Mouse (Mus musculus): ENCODE measurements around the gene Tbx20. TPM values are rescaled to one million over a fixed set of nuclear protein-coding genes. Genes with fewer than 3 reads are reported as not detected.

The Tbx20 gene
- 0.25 and 0.34 TPM in 2 replicates for polyA plus RNA-seq (2016; fragmentation: Nextera tagmentation; extraction: Ambion mirVana)

GRCm38 (mm10) chr9:24774160-24774969 is at the start of gene Tbx20:
Tbx20 (minus strand) TSS chr9:24774303.
- H3K27me3 ChIP-seq (ENCODE audit: poor library complexity, severe bottlenecking) = peaks cover 100% of the 10 kb centered on the region
- H3K9me3 ChIP-seq = no peaks in the 10 kb centered on the region
- H3K36me3 ChIP-seq (replicated peaks) = no peaks in the 10 kb centered on the region
- H3K4me3 ChIP-seq = peak within 1 kb of the TSS; percentile 50
- under 1% methylated on average over 40 of the region's 40 CpGs for WGBS
- DNase-seq (ENCODE audit: extremely low spot score, low spot score) = peak; percentile 81
- H3K4me1 ChIP-seq = peaks cover 48% of the 10 kb centered on the region
- peak within 1 kb of the TSS; percentile 15; the same call in 1 of the 2 replicates for H3K27ac ChIP-seq

DNA sequence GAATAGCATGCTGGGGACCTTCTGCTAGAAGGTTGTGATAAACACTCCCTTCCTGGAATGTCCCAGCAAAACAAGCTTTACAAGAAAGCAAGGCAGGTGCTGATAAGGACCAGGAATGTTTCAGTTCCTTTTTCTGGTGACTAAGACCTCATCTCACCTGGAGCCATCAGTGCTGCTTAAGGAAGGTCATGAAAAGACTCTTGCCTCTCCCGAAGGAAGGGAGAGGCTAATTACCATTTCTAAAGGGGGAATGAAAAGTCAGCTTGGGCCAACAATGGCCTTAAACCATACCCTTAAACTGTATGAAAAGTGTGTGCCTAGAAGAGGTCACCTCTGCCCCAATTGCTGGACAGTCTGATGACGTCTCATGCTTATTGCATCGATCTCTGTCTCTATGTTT is 44.4 kb upstream of the Tbx20 start:
- Histone ChIP-seq H3K27ac (no peak overlapping the region), H3K4me3 (no peak overlapping the region), H3K4me1 (no peaks in the 10 kb centered on the region), H3K27me3 (ENCODE audit: poor library complexity, severe bottlenecking) (no peaks in the 10 kb centered on the region), H3K9me3 (no peaks in the 10 kb centered on the region), H3K36me3 (replicated peaks) (no peaks in the 10 kb centered on the region)
- WGBS = 73% methylated on average over 3 of the region's 3 CpGs
- DNase-seq (ENCODE audit: extremely low spot score, low spot score) = no peak

DNA sequence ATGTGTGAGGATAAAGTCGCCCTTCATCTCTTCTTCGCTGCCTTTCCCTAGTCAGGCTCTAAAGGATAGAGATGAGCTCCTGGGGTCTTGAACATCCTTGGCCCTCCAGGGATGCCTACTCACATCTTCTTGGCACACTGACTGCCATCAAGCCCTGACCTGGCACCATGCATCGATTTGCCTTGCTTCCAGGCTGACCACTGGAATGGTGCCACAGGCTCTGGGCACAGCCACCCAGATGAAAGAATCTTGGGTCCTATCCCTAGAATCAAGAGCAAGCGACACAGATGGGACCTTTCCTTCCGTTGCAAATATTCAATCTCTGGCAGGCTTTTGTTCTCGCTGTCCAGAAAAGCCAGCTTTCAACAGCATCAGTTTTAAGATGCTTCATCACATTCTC is 38.4 kb upstream of the Tbx20 start:
- Histone ChIP-seq H3K4me1 (no peaks in the 10 kb centered on the region), H3K27ac (no peak overlapping the region), H3K9me3 (no peaks in the 10 kb centered on the region), H3K36me3 (replicated peaks) (no peaks in the 10 kb centered on the region), H3K4me3 (no peak overlapping the region), H3K27me3 (ENCODE audit: poor library complexity, severe bottlenecking) (no peaks in the 10 kb centered on the region)
- WGBS = 92% methylated on average over 6 of the region's 6 CpGs
- DNase-seq (ENCODE audit: extremely low spot score, low spot score) = no peak

GRCm38 (mm10) chr9:24792110-24792509 is 18.0 kb upstream of the Tbx20 start:
- Histone ChIP-seq H3K9me3 (no peaks in the 10 kb centered on the region), H3K27ac (no peak overlapping the region), H3K36me3 (replicated peaks) (no peaks in the 10 kb centered on the region), H3K27me3 (ENCODE audit: poor library complexity, severe bottlenecking) (no peaks in the 10 kb centered on the region), H3K4me1 (no peaks in the 10 kb centered on the region), H3K4me3 (no peak overlapping the region)
- DNase-seq (ENCODE audit: extremely low spot score, low spot score) = no peak
- WGBS = 93% methylated on average over 2 of the region's 2 CpGs

DNA sequence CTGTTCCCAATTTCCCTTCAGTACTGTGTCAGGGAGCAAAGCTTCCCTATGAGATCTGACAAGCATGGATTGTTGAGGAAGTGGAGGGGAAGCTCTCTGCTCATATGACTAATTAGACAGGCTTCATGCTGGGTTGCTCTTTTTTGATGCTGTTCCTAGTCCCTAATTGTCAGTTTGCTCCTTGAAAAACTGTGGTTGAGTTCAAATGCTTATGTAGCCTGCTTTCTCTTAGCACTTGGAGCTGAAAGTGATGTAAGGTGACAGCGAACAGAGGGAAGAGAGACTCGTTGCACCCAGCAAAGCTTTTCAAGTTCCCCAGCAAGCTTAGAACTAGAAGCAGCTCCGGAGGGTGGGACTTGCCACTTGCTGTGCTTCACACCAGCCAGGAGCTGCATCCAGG is 15.3 kb upstream of the Tbx20 start:
- Histone ChIP-seq H3K4me3 (no peak overlapping the region), H3K36me3 (replicated peaks) (no peaks in the 10 kb centered on the region), H3K27me3 (ENCODE audit: poor library complexity, severe bottlenecking) (no peaks in the 10 kb centered on the region), H3K4me1 (no peaks in the 10 kb centered on the region), H3K27ac (no peak overlapping the region), H3K9me3 (no peaks in the 10 kb centered on the region)
- WGBS = 59% methylated on average over 3 of the region's 3 CpGs
- DNase-seq (ENCODE audit: extremely low spot score, low spot score) = no peak

DNA sequence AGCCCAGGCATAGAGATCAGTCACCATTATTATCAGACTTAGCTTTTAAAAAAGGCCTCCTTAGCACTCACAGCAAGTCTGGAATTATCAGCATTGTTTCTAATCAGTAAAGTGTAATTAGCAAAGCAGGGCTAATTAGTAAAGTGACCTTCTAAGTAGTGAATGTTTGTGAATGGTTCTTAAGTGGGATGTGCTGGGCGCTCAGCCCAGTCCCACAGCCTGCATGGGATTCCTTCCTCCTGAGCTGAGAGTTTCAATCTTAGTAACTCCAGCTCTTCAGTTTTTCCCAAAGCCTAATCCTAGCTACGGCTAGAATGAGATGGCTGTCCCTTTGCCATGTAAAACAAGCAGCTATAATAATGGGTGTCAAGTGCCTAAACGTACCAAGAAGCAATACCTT is 8.2 kb upstream of the Tbx20 start:
- H3K27me3 ChIP-seq (ENCODE audit: poor library complexity, severe bottlenecking) = peaks cover 57% of the 10 kb centered on the region
- 19% methylated on average over 3 of the region's 3 CpGs for WGBS
- H3K27ac ChIP-seq = no peak overlapping the region
- H3K4me1 ChIP-seq = peaks cover 21% of the 10 kb centered on the region
- H3K9me3 ChIP-seq = no peaks in the 10 kb centered on the region
- no peak overlapping the region for H3K4me3 ChIP-seq
- DNase-seq (ENCODE audit: extremely low spot score, low spot score) = no peak
- no peaks in the 10 kb centered on the region for H3K36me3 ChIP-seq (replicated peaks)

DNA sequence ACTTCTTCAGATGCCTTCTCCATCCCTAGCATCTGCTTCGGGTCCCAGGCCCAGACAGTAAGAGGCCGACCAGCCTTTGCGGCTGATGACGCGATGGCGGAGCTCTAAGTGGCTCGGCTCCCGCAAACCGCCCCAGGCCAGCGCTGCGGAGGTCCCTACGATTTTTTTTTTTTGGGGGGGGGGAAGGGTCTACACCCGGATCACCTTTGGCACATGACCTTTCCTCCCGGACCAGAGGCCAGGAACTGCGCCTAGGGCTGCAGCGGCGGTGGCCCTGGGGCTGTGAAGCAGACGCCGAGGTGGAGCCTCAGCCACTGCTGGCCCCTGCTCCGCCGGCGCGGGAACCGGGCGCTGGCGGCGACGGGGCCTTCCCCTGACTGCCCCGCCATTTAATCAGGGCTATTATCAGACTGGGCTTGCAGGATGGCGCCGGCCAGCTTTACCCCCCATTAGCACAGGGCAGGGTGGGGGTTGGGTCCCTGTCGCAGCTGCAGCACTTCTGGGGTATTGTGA is 6.9 kb upstream of the Tbx20 start:
- WGBS = under 1% methylated on average over 32 of the region's 32 CpGs
- H3K27ac ChIP-seq = peak overlapping the region; percentile 48; the same call in 1 of the 2 replicates
- H3K36me3 ChIP-seq (replicated peaks) = no peaks in the 10 kb centered on the region
- no peaks in the 10 kb centered on the region for H3K9me3 ChIP-seq
- H3K4me1 ChIP-seq = peaks cover 35% of the 10 kb centered on the region
- peaks cover 70% of the 10 kb centered on the region for H3K27me3 ChIP-seq (ENCODE audit: poor library complexity, severe bottlenecking)
- peak; percentile 40 for DNase-seq (ENCODE audit: extremely low spot score, low spot score)
- peak overlapping the region; percentile 59 for H3K4me3 ChIP-seq

- Histone ChIP-seq H3K4me1 (peaks cover 35% of the 10 kb centered on the region), H3K9me3 (no peaks in the 10 kb centered on the region), H3K4me3 (peak overlapping the region; percentile 59), H3K36me3 (replicated peaks) (no peaks in the 10 kb centered on the region), H3K27me3 (ENCODE audit: poor library complexity, severe bottlenecking) (peaks cover 75% of the 10 kb centered on the region), H3K27ac (no peak overlapping the region)
- peak; percentile 55 for DNase-seq (ENCODE audit: extremely low spot score, low spot score)
- WGBS = under 1% methylated on average over 21 of the region's 22 CpGs
These were observed 6.4 kb upstream of the Tbx20 start for GRCm38 (mm10) chr9:24780391-24780928.

GRCm38 (mm10) chr9:24779975-24780374 is 5.9 kb upstream of the Tbx20 start:
- no peak for DNase-seq (ENCODE audit: extremely low spot score, low spot score)
- Histone ChIP-seq H3K27me3 (ENCODE audit: poor library complexity, severe bottlenecking) (peaks cover 80% of the 10 kb centered on the region), H3K9me3 (no peaks in the 10 kb centered on the region), H3K36me3 (replicated peaks) (no peaks in the 10 kb centered on the region), H3K4me1 (peaks cover 35% of the 10 kb centered on the region), H3K27ac (no peak overlapping the region), H3K4me3 (no peak overlapping the region)
- 2% methylated on average over 3 of the region's 3 CpGs for WGBS

- Histone ChIP-seq H3K4me1 (peaks cover 48% of the 10 kb centered on the region), H3K36me3 (replicated peaks) (no peaks in the 10 kb centered on the region), H3K4me3 (no peak overlapping the region), H3K9me3 (no peaks in the 10 kb centered on the region), H3K27me3 (ENCODE audit: poor library complexity, severe bottlenecking) (peaks cover 94% of the 10 kb centered on the region), H3K27ac (no peak overlapping the region)
- no peak for DNase-seq (ENCODE audit: extremely low spot score, low spot score)
- WGBS = 2% methylated on average over 14 of the region's 14 CpGs
These were observed 4.5 kb upstream of the Tbx20 start for GRCm38 (mm10) chr9:24778571-24778970.

GRCm38 (mm10) chr9:24777961-24778360 is 3.9 kb upstream of the Tbx20 start:
- 0% methylated on average over 14 of the region's 14 CpGs for WGBS
- Histone ChIP-seq H3K27ac (no peak overlapping the region), H3K36me3 (replicated peaks) (no peaks in the 10 kb centered on the region), H3K27me3 (ENCODE audit: poor library complexity, severe bottlenecking) (peaks cover 100% of the 10 kb centered on the region), H3K9me3 (no peaks in the 10 kb centered on the region), H3K4me3 (peak overlapping the region; percentile 9; the same call in 1 of the 2 replicates), H3K4me1 (peaks cover 50% of the 10 kb centered on the region)
- DNase-seq (ENCODE audit: extremely low spot score, low spot score) = peak; percentile 58

DNA sequence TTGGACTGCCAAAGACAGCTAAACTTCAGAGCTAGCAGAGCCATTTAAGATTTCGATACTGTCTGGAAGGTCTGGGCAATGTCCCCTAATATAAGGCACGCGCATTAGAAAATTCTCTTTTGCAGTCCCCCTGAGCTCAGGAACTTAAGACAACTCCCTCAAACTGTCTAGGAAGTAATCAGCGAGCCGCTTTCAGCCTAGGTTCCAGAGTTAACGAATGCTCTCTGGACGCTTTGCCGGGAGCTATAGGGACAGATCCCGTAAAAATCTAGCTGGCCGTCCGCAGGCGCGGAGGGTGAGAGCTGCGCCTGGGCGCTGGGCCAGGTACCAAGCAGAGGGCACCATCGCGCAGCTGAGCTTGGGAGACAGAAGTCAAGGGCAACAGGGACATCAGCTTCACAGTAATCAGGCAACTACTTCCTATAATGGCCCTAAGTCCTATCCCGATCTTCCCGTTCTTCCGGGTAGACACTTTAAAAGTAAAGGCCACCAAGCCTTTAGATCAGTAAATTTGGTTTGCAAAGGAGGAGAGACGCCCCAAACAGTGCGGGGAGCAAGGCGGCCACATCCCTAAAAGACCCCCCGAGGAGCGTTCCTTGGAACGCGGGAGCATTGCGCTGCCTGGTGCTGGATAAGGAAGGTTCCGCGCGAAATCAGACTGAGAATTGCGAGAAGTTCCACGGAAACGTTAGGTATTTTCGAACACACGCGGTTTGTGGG is 3.2 kb upstream of the Tbx20 start:
- Histone ChIP-seq H3K4me3 (peak overlapping the region; percentile 9; the same call in 1 of the 2 replicates), H3K9me3 (no peaks in the 10 kb centered on the region), H3K36me3 (replicated peaks) (no peaks in the 10 kb centered on the region), H3K4me1 (peaks cover 50% of the 10 kb centered on the region), H3K27ac (no peak overlapping the region), H3K27me3 (ENCODE audit: poor library complexity, severe bottlenecking) (peaks cover 100% of the 10 kb centered on the region)
- under 1% methylated on average over 37 of the region's 37 CpGs for WGBS
- DNase-seq (ENCODE audit: extremely low spot score, low spot score) = peak; percentile 35
